Mouse (Mus musculus): Measurements from ENCODE around the gene Med16. TPM values are rescaled to one million over a fixed set of nuclear protein-coding genes. Genes with fewer than 3 reads are reported as not detected.

Gene Med16
- total RNA-seq (2014; rRNA removed; ENCODE audit: low replicate concordance) (64.7 and 77.6 TPM in 2 replicates), polyA plus RNA-seq (2015; fragmentation: Nextera tagmentation; extraction: Ambion mirVana) (30.9 and 36.2 TPM in 2 replicates)

DNA sequence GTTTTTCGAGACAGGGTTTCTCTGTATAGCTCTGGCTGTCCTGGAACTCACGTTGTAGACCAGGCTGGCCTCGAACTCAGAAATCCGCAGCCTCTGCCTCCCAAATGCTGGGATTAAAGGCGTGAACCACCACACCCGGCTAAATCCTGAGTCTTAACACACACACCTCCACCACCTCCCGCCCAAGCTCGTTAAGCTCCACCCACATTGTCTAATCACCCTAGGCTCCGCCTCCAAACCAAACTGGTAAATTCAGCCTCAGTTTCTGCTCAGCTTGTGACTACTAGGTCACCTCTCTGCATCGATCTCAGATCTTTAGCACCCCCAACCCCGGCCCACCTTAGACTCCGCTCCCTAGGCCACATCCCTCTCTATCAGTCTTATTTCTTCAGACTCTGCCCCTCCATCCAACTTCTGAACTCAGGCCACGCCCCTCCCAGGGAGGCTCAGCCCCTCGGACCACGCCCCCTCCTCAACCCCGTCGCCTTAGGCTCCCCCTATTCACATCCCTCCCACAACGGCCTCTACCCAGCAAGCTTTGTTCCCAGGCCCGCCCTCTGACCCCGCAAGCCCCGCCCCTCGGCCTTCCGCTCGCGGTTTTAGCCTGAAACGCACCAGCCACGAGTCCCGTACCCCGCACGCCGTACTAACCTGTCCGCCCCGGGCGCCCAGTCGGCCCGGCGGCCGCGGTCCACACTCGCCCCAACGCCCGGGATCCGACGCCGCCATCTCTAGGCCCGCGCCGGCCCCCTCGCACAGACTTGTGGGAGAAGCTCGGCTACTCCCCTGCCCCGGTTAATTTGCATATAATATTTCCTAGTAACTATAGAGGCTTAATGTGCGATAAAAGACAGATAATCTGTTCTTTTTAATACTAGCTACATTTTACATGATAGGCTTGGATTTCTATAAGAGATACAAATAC, at the start of gene Med16:
TSS of gene Med16 (minus strand) at position 757 of the 925 bp plus-strand sequence.
- DNase-seq (ENCODE audit: low spot score) (peak; percentile 99), ATAC-seq (ENCODE audit: insufficient read depth, low read depth) (peak; percentile 98)
- Histone ChIP-seq H3K36me3 (replicated peaks; ENCODE audit: control insufficient read depth, insufficient read depth, low read length) (peaks cover 46% of the 10 kb centered on the region), H3K4me3 (ENCODE audit: low read depth, low read length) (peak within 1 kb of the TSS; percentile 74), H3K4me1 (ENCODE audit: control insufficient read depth, insufficient read depth) (peaks cover under 1% of the 10 kb centered on the region; the same call in 1 of the 2 replicates), H3K9me3 (replicated peaks; ENCODE audit: control insufficient read depth, low read length) (no peaks in the 10 kb centered on the region), H3K9ac (replicated peaks; ENCODE audit: low read depth, low read length) (peak within 1 kb of the TSS; percentile 82), H3K27ac (ENCODE audit: low read depth) (peak within 1 kb of the TSS; percentile 94), H3K4me2 (ENCODE audit: low read depth, low read length) (peak within 1 kb of the TSS; percentile 52), H3K27me3 (ENCODE audit: control insufficient read depth, insufficient read depth, low read length) (no peaks in the 10 kb centered on the region)
- TF ChIP-seq CTCF (IDR thresholded peaks at IDR 0.05; ENCODE audit: low read depth) (no peak), EP300 (IDR thresholded peaks at IDR 0.05; ENCODE audit: low read depth) (no peak; the same call in 1 of the 2 replicates)
- WGBS: 1% methylated on average over 52 of the region's 52 CpGs

DNA sequence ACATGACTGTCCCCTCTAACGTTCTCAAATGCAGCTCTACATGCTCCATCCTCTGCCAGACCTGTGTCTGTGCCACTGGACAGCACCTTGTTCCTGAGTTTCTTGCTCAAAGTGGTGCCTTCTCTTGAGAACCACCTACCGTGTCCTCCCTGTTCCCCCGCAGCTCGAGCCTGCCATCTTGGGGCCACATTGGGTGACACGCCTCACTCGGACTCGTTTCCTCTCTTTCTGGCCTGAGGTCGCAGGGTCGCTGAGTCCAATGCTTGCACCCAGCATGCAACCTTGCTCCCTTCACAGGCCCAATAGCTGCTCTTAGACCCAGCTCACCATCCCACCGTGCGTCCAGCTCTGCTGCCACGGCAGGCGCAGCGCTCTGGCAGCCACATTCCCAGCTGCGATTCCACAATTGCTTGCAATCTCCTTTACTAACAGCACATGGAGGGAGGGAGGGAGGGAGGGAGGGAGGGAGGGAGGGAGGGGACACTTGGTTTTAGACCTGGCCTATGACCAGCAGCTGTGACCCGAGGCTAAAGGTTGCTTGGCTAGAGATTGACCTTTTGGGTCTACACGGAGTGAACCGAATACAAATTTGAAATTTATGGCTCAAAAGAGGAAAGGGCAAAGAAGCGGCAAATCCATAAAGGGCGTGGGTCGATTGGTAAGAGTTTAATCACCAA, 49.6 kb upstream of the Med16 start:
- 0 out of 2 replicates have a peak, but pooled peaks cover 7% of the 10 kb centered on the region for H3K4me1 ChIP-seq (ENCODE audit: control insufficient read depth, insufficient read depth)
- peaks cover 13% of the 10 kb centered on the region for H3K36me3 ChIP-seq (replicated peaks; ENCODE audit: control insufficient read depth, insufficient read depth, low read length)
- no peak overlapping the region for H3K9ac ChIP-seq (replicated peaks; ENCODE audit: low read depth, low read length)
- no peak overlapping the region for H3K27ac ChIP-seq (ENCODE audit: low read depth)
- H3K27me3 ChIP-seq (ENCODE audit: control insufficient read depth, insufficient read depth, low read length): no peaks in the 10 kb centered on the region
- ATAC-seq (ENCODE audit: insufficient read depth, low read depth) (no peak), DNase-seq (ENCODE audit: low spot score) (peak; percentile 68)
- TF ChIP-seq CTCF (IDR thresholded peaks at IDR 0.05; ENCODE audit: low read depth) (peak; percentile 94), EP300 (IDR thresholded peaks at IDR 0.05; ENCODE audit: low read depth) (no peak)
- WGBS: 15% methylated on average over 21 of the region's 21 CpGs
- no peaks in the 10 kb centered on the region for H3K9me3 ChIP-seq (replicated peaks; ENCODE audit: control insufficient read depth, low read length)
- H3K4me2 ChIP-seq (ENCODE audit: low read depth, low read length): peak overlapping the region; percentile 17; the same call in 1 of the 2 replicates
- no peak overlapping the region for H3K4me3 ChIP-seq (ENCODE audit: low read depth, low read length)

DNA sequence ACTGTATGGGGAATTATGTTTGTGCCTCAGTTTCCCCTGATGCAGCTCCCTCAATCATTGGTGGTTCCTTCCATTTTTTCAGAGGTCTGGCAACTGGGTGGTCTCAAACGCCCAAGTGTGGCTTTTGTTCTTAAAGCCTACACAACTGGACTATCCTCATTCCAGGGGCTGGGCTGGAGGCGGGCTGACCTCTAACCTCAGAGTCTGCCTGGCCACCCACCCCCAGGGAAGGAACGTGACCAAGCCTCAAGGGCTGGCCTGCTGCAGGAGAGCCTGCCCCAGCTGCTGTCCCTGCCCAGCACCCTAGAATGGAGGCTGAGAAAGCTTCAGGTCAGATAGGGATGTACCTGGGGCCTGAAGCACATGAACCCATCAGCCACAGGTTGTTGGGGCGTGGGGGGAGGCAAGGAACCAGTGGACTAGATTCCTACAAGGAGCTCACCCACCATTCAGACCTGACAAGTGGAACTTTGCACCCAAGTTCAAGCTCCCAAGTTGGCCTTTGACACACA, 48.0 kb upstream of the Med16 start:
- TF ChIP-seq CTCF (IDR thresholded peaks at IDR 0.05; ENCODE audit: low read depth) (no peak), EP300 (IDR thresholded peaks at IDR 0.05; ENCODE audit: low read depth) (no peak)
- H3K4me2 ChIP-seq (ENCODE audit: low read depth, low read length): no peak overlapping the region
- WGBS: 40% methylated on average over 4 of the region's 4 CpGs
- no peak overlapping the region for H3K27ac ChIP-seq (ENCODE audit: low read depth)
- H3K4me3 ChIP-seq (ENCODE audit: low read depth, low read length): no peak overlapping the region
- ATAC-seq (ENCODE audit: insufficient read depth, low read depth) (no peak), DNase-seq (ENCODE audit: low spot score) (no peak)
- no peaks in the 10 kb centered on the region for H3K27me3 ChIP-seq (ENCODE audit: control insufficient read depth, insufficient read depth, low read length)
- no peaks in the 10 kb centered on the region for H3K9me3 ChIP-seq (replicated peaks; ENCODE audit: control insufficient read depth, low read length)
- no peak overlapping the region for H3K9ac ChIP-seq (replicated peaks; ENCODE audit: low read depth, low read length)
- 0 out of 2 replicates have a peak, but pooled peaks cover 7% of the 10 kb centered on the region for H3K4me1 ChIP-seq (ENCODE audit: control insufficient read depth, insufficient read depth)
- no peaks in the 10 kb centered on the region for H3K36me3 ChIP-seq (replicated peaks; ENCODE audit: control insufficient read depth, insufficient read depth, low read length)

- DNase-seq (ENCODE audit: low spot score): no peak
These were observed 47.0 kb upstream of the Med16 start for GRCm38 (mm10) chr10:79955691-79956090.

GRCm38 (mm10) chr10:79953946-79954345, 45.2 kb upstream of the Med16 start:
- peaks cover 23% of the 10 kb centered on the region for H3K36me3 ChIP-seq (replicated peaks; ENCODE audit: control insufficient read depth, insufficient read depth, low read length)
- H3K9ac ChIP-seq (replicated peaks; ENCODE audit: low read depth, low read length): no peak overlapping the region
- no peaks in the 10 kb centered on the region for H3K27me3 ChIP-seq (ENCODE audit: control insufficient read depth, insufficient read depth, low read length)
- no peak for TF ChIP-seq EP300 (IDR thresholded peaks at IDR 0.05; ENCODE audit: low read depth)
- peak; percentile 60 for TF ChIP-seq CTCF (IDR thresholded peaks at IDR 0.05; ENCODE audit: low read depth)
- DNase-seq (ENCODE audit: low spot score) (no peak), ATAC-seq (ENCODE audit: insufficient read depth, low read depth) (no peak)
- H3K4me3 ChIP-seq (ENCODE audit: low read depth, low read length): no peak overlapping the region
- WGBS: 82% methylated on average over 6 of the region's 6 CpGs
- H3K9me3 ChIP-seq (replicated peaks; ENCODE audit: control insufficient read depth, low read length): no peaks in the 10 kb centered on the region
- H3K4me1 ChIP-seq (ENCODE audit: control insufficient read depth, insufficient read depth): no peaks in the 10 kb centered on the region
- no peak overlapping the region for H3K27ac ChIP-seq (ENCODE audit: low read depth)
- H3K4me2 ChIP-seq (ENCODE audit: low read depth, low read length): no peak overlapping the region

More at GRCm38 (mm10) chr10:79955691-79956090, 47.0 kb upstream of the Med16 start:
- Histone ChIP-seq H3K4me3 (ENCODE audit: low read depth, low read length) (no peak overlapping the region), H3K4me2 (ENCODE audit: low read depth, low read length) (no peak overlapping the region), H3K9me3 (replicated peaks; ENCODE audit: control insufficient read depth, low read length) (no peaks in the 10 kb centered on the region), H3K4me1 (ENCODE audit: control insufficient read depth, insufficient read depth) (0 out of 2 replicates have a peak, but pooled peaks cover 4% of the 10 kb centered on the region), H3K27me3 (ENCODE audit: control insufficient read depth, insufficient read depth, low read length) (no peaks in the 10 kb centered on the region), H3K36me3 (replicated peaks; ENCODE audit: control insufficient read depth, insufficient read depth, low read length) (peaks cover 9% of the 10 kb centered on the region; the same call in 1 of the 2 replicates), H3K9ac (replicated peaks; ENCODE audit: low read depth, low read length) (no peak overlapping the region), H3K27ac (ENCODE audit: low read depth) (no peak overlapping the region)
- no peak for ATAC-seq (ENCODE audit: insufficient read depth, low read depth)
- no peak for TF ChIP-seq CTCF (IDR thresholded peaks at IDR 0.05; ENCODE audit: low read depth)
- WGBS: 69% methylated on average over 9 of the region's 9 CpGs

Measured in heart, postnatal 0 days (tissue).